Mouse (Mus musculus) MEL (cell line): ENCODE measurements around the gene Ltv1. TPM values are rescaled to one million over a fixed set of nuclear protein-coding genes. Genes with fewer than 3 reads are reported as not detected.

Source experiments
- DNase-seq: peaks from one replicate; pipeline ENCODE4 v3.0.0; 2011; ENCODE audit warnings: low read depth, low spot score
- H3K27ac ChIP-seq: 2 replicates; pipeline ENCODE4 v1.5.1; 2012; ENCODE audit warnings: low read depth, mild to moderate bottlenecking, control low read depth, low read length, moderate library complexity; ENCODE audit not compliant: control insufficient read depth
- H3K27me3 ChIP-seq, 2 experiments: fragments of 150-350 bp in 1 of 2; sonication (generic) in 1 of 2; 2 replicates each; pipeline ENCODE4 v1.6.1; 2012; ENCODE audit warnings: low read length in 2 of 2, mild to moderate bottlenecking in 2 of 2, improper control_type of control experiment in 1 of 2, moderate library complexity in 1 of 2; ENCODE audit not compliant: insufficient read depth in 2 of 2, control insufficient read depth in 1 of 2
- H3K36me3 ChIP-seq, 2 experiments: 2 replicates each; pipeline ENCODE4 v1.6.1; 2012 to 2014; ENCODE audit warnings: low read length in 2 of 2, improper control_type of control experiment in 1 of 2, inconsistent platforms in 1 of 2, mild to moderate bottlenecking in 1 of 2; ENCODE audit not compliant: insufficient read depth in 2 of 2, control insufficient read depth in 1 of 2
- H3K4me1 ChIP-seq, 2 experiments: fragments of 150-350 bp in 1 of 2; sonication (generic) in 1 of 2; 2 replicates each; pipeline ENCODE4 v1.6.1; 2012; ENCODE audit warnings: low read length in 2 of 2, improper control_type of control experiment in 1 of 2, mild to moderate bottlenecking in 1 of 2; ENCODE audit not compliant: insufficient read depth in 2 of 2, control insufficient read depth in 1 of 2
- H3K4me3 ChIP-seq, 2 experiments: fragments of 150-350 bp in 1 of 2; sonication (generic) in 1 of 2; 2 replicates each; pipeline ENCODE4 v1.5.1; 2012; ENCODE audit warnings: low read depth in 2 of 2, low read length in 2 of 2, mild to moderate bottlenecking in 2 of 2, moderate library complexity in 2 of 2, control low read depth in 1 of 2, improper control_type of control experiment in 1 of 2; ENCODE audit not compliant: control insufficient read depth in 1 of 2, insufficient read depth in 1 of 2
- H3K79me2 ChIP-seq: 2 replicates; pipeline ENCODE4 v1.6.1; 2012; ENCODE audit warnings: mild to moderate bottlenecking, low read length, moderate library complexity; ENCODE audit not compliant: control insufficient read depth, poor library complexity, insufficient read depth
- H3K9ac ChIP-seq: 2 replicates; pipeline ENCODE4 v1.6.1; 2012; ENCODE audit warnings: low read depth, mild to moderate bottlenecking, control low read depth, low read length, moderate library complexity; ENCODE audit not compliant: control insufficient read depth, poor library complexity, severe bottlenecking
- H3K9me3 ChIP-seq: fragments of 150-350 bp; sonication (generic); replicated peaks from 2 replicates; pipeline ENCODE4 v1.6.1; 2012; ENCODE audit warnings: mild to moderate bottlenecking, low read length, improper control_type of control experiment, moderate library complexity; ENCODE audit not compliant: insufficient read depth
- CTCF ChIP-seq, 3 experiments: IDR thresholded peaks in 2 of 3; conservative IDR thresholded peaks in 1 of 3; 2 replicates each; pipeline ENCODE4 v1.5.1; 2011 to 2012; ENCODE audit warnings: low read length in 3 of 3, low read depth in 2 of 3, mild to moderate bottlenecking in 2 of 3, improper control_type of control experiment in 1 of 3, inconsistent platforms in 1 of 3, mixed read lengths in 1 of 3, moderate library complexity in 1 of 3; ENCODE audit not compliant: control insufficient read depth in 1 of 3, insufficient read depth in 1 of 3, poor library complexity in 1 of 3, severe bottlenecking in 1 of 3
- E2F4 ChIP-seq: IDR thresholded peaks from 2 replicates; pipeline ENCODE4 v1.6.1; 2011; ENCODE audit warnings: low read depth, low read length, improper control_type of control experiment, borderline replicate concordance
- ELF1 ChIP-seq: IDR thresholded peaks from 2 replicates; pipeline ENCODE4 v1.6.1; 2014; ENCODE audit warnings: low read depth, mild to moderate bottlenecking, inconsistent platforms, low read length, improper control_type of control experiment, moderate library complexity
- EP300 ChIP-seq, 2 experiments: IDR thresholded peaks; 2 replicates each; pipeline ENCODE4 v1.6.1; 2011; ENCODE audit warnings: improper control_type of control experiment in 2 of 2, low read length in 2 of 2, low read depth in 1 of 2, mild to moderate bottlenecking in 1 of 2
- GABPA ChIP-seq: IDR thresholded peaks from 2 replicates; pipeline ENCODE4 v1.6.1; 2012; ENCODE audit warnings: low read depth, mild to moderate bottlenecking, inconsistent platforms, low read length, improper control_type of control experiment, moderate library complexity
- HCFC1 ChIP-seq: IDR thresholded peaks from 2 replicates; pipeline ENCODE4 v1.6.1; 2012; ENCODE audit warnings: low read depth, mild to moderate bottlenecking, inconsistent platforms, low read length, improper control_type of control experiment, moderate library complexity
- JUND ChIP-seq: IDR thresholded peaks from 2 replicates; pipeline ENCODE4 v1.6.1; 2011; ENCODE audit warnings: low read depth, mild to moderate bottlenecking, improper control_type of control experiment, low read length
- KAT2A ChIP-seq: conservative IDR thresholded peaks from 2 replicates; pipeline ENCODE4 v1.6.1; 2012; ENCODE audit warnings: low read depth, low read length, improper control_type of control experiment, inconsistent platforms
- MAFK ChIP-seq: IDR thresholded peaks from 2 replicates; pipeline ENCODE4 v1.6.1; 2011; ENCODE audit warnings: low read depth, mild to moderate bottlenecking, low read length, improper control_type of control experiment, borderline replicate concordance
- MAX ChIP-seq: IDR thresholded peaks from 2 replicates; pipeline ENCODE4 v1.6.1; 2011; ENCODE audit warnings: low read length, improper control_type of control experiment
- MAZ ChIP-seq: IDR thresholded peaks from 2 replicates; pipeline ENCODE4 v1.6.1; 2012; ENCODE audit warnings: low read depth, mild to moderate bottlenecking, inconsistent platforms, low read length, improper control_type of control experiment
- MEF2A ChIP-seq: IDR thresholded peaks from 2 replicates; pipeline ENCODE4 v1.6.1; 2014; ENCODE audit warnings: low read depth, mild to moderate bottlenecking, inconsistent platforms, low read length, improper control_type of control experiment; ENCODE audit not compliant: poor library complexity, insufficient replicate concordance, severe bottlenecking; ENCODE audit errors: extremely low read depth
- MYB ChIP-seq: IDR thresholded peaks from 2 replicates; pipeline ENCODE4 v1.6.1; 2011; ENCODE audit warnings: mild to moderate bottlenecking, low read depth, low read length, improper control_type of control experiment
- MYC ChIP-seq: IDR thresholded peaks from 2 replicates; pipeline ENCODE4 v1.6.1; 2011; ENCODE audit warnings: low read depth, mild to moderate bottlenecking, low read length, improper control_type of control experiment, moderate library complexity
- POLR2A ChIP-seq, 2 experiments: IDR thresholded peaks; 2 replicates each; pipeline ENCODE4 v1.6.1; 2011 to 2012; ENCODE audit warnings: low read length in 2 of 2, mild to moderate bottlenecking in 2 of 2, control low read depth in 1 of 2, improper control_type of control experiment in 1 of 2, low read depth in 1 of 2, moderate library complexity in 1 of 2; ENCODE audit not compliant: control insufficient read depth in 1 of 2, insufficient read depth in 1 of 2, poor library complexity in 1 of 2
- POLR2AphosphoS5 ChIP-seq: IDR thresholded peaks from 2 replicates; pipeline ENCODE4 v1.6.1; 2012; ENCODE audit warnings: low read depth, borderline replicate concordance, mild to moderate bottlenecking, inconsistent platforms, low read length, moderate library complexity, mixed read lengths
- RAD21 ChIP-seq: IDR thresholded peaks from 2 replicates; pipeline ENCODE4 v1.6.1; 2011; ENCODE audit warnings: mild to moderate bottlenecking, low read depth, low read length, improper control_type of control experiment
- SIN3A ChIP-seq: IDR thresholded peaks from 2 replicates; pipeline ENCODE4 v1.6.1; 2012; ENCODE audit warnings: low read length, improper control_type of control experiment, inconsistent platforms
- SMC3 ChIP-seq: IDR thresholded peaks from 2 replicates; pipeline ENCODE4 v1.6.1; 2011; ENCODE audit warnings: low read depth, low read length, improper control_type of control experiment
- TBP ChIP-seq: IDR thresholded peaks from 2 replicates; pipeline ENCODE4 v1.8.0; 2011; ENCODE audit warnings: low read depth, low read length, improper control_type of control experiment
- TCF12 ChIP-seq: IDR thresholded peaks from 2 replicates; pipeline ENCODE4 v1.6.1; 2014; ENCODE audit warnings: low read depth, mild to moderate bottlenecking, inconsistent platforms, low read length, improper control_type of control experiment, moderate library complexity
- UBTF ChIP-seq: IDR thresholded peaks from 2 replicates; pipeline ENCODE4 v1.6.1; 2012; ENCODE audit warnings: low read depth, mild to moderate bottlenecking, inconsistent platforms, low read length, improper control_type of control experiment, moderate library complexity, borderline replicate concordance; ENCODE audit not compliant: insufficient read depth
- USF1 ChIP-seq: IDR thresholded peaks from 2 replicates; pipeline ENCODE4 v1.6.1; 2014; ENCODE audit warnings: low read depth, mild to moderate bottlenecking, inconsistent platforms, low read length, improper control_type of control experiment, moderate library complexity
- USF2 ChIP-seq, 2 experiments: IDR thresholded peaks; 2 replicates each; pipeline ENCODE4 v1.6.1; 2011 to 2012; ENCODE audit warnings: improper control_type of control experiment in 2 of 2, low read length in 2 of 2, borderline replicate concordance in 1 of 2, inconsistent platforms in 1 of 2, low read depth in 1 of 2, mild to moderate bottlenecking in 1 of 2; ENCODE audit not compliant: insufficient read depth in 1 of 2
- ZNF384 ChIP-seq: IDR thresholded peaks from 2 replicates; pipeline ENCODE4 v1.6.1; 2012; ENCODE audit warnings: low read depth, mild to moderate bottlenecking, inconsistent platforms, low read length, improper control_type of control experiment
- polyA plus RNA-seq, 2 experiments: library from polyadenylated mRNA; stranded (reverse) in 1 of 2; unstranded in 1 of 2; fragments of >175 nt in 1 of 2; fragments of >200 nt in 1 of 2; gene quantifications; 2 replicates each; pipeline versions ENCODE4 v1.2.1 to v1.2.4; 2012; ENCODE audit warnings: low replicate concordance in 2 of 2, low read depth in 1 of 2; ENCODE audit not compliant: insufficient read length in 2 of 2, insufficient read depth in 1 of 2, missing spikeins in 1 of 2
- total RNA-seq: library from RNA; depleted of rRNA; stranded (reverse); fragments of 300-350 nt; gene quantifications from 2 replicates; pipeline ENCODE4 v1.2.3, GENCODE M21; 2012

Gene Ltv1
- total and polyA plus RNA-seq, 3 experiments, result 29.4 to 58.1 TPM; not detected in 1

GRCm38 (mm10) chr10:13155377-13155776, 37.6 kb downstream of the Ltv1 start:
- Histone ChIP-seq H3K79me2 (no peaks in the 10 kb centered on the region), H3K27ac (no peak overlapping the region), H3K9ac (no peak overlapping the region), H3K4me3 (no peak overlapping the region), H3K36me3 (no peaks in the 10 kb centered on the region), H3K27me3 (no peaks in the 10 kb centered on the region), H3K9me3 (no peaks in the 10 kb centered on the region), H3K4me1 (no peaks in the 10 kb centered on the region; a peak in 1 of 4 replicates)
- DNase-seq, result no peak
- TF ChIP-seq TCF12 (no peak), JUND (no peak), HCFC1 (no peak), POLR2AphosphoS5 (no peak), TBP (no peak), MAFK (no peak), SMC3 (no peak), USF2 (IDR thresholded peaks at IDR 0.05; ENCODE audit: borderline replicate concordance in 1 of 2, insufficient read depth in 1 of 2, low read depth in 1 of 2, low read length in 2 of 2) (no peak), SIN3A (no peak), RAD21 (no peak), ELF1 (no peak)

GRCm38 (mm10) chr10:13152811-13153364, 40.1 kb downstream of the Ltv1 start:
- no peak for TF ChIP-seq UBTF
- TF ChIP-seq ZNF384, result no peak
- no peak for TF ChIP-seq MAFK
- TF ChIP-seq RAD21, result no peak
- TF ChIP-seq MAZ, result no peak
- no peak for TF ChIP-seq CTCF (IDR thresholded peaks at IDR 0.05 in 2 of 3, conservative IDR thresholded peaks at IDR 0.05 in 1 of 3; ENCODE audit: control insufficient read depth in 1 of 3, insufficient read depth in 1 of 3, low read depth in 2 of 3, low read length in 3 of 3, poor library complexity in 1 of 3, severe bottlenecking in 1 of 3)
- TF ChIP-seq MYC, result no peak
- no peak for TF ChIP-seq MEF2A
- TF ChIP-seq POLR2AphosphoS5, result no peak
- TF ChIP-seq TCF12, result no peak
- no peak for TF ChIP-seq MAX
- no peak for TF ChIP-seq EP300 (IDR thresholded peaks at IDR 0.05; ENCODE audit: low read depth in 1 of 2, low read length in 2 of 2)
- no peak for TF ChIP-seq TBP
- TF ChIP-seq KAT2A, result no peak
- no peak for TF ChIP-seq GABPA
- no peak for TF ChIP-seq USF1
- TF ChIP-seq E2F4, result no peak
- TF ChIP-seq MYB, result no peak
- no peak for TF ChIP-seq POLR2A (IDR thresholded peaks at IDR 0.05; ENCODE audit: control insufficient read depth in 1 of 2, insufficient read depth in 1 of 2, low read depth in 1 of 2, low read length in 2 of 2, poor library complexity in 1 of 2)
- Histone ChIP-seq H3K4me3 (no peak overlapping the region), H3K36me3 (no peaks in the 10 kb centered on the region), H3K9me3 (no peaks in the 10 kb centered on the region), H3K79me2 (no peaks in the 10 kb centered on the region), H3K27ac (no peak overlapping the region), H3K27me3 (no peaks in the 10 kb centered on the region), H3K4me1 (no peaks in the 10 kb centered on the region; a peak in 1 of 4 replicates), H3K9ac (no peak overlapping the region)
- DNase-seq, result no peak
